Mouse (Mus musculus): Measurements from ENCODE around the gene 4930505A04Rik. TPM values are rescaled to one million over a fixed set of nuclear protein-coding genes. Genes with fewer than 3 reads are reported as not detected.

The 4930505A04Rik gene
- polyA plus RNA-seq (2014; fragmentation: Nextera tagmentation; extraction: Ambion mirVana) = 0.53 TPM in 1 of 2 replicates, not detected in the other

DNA sequence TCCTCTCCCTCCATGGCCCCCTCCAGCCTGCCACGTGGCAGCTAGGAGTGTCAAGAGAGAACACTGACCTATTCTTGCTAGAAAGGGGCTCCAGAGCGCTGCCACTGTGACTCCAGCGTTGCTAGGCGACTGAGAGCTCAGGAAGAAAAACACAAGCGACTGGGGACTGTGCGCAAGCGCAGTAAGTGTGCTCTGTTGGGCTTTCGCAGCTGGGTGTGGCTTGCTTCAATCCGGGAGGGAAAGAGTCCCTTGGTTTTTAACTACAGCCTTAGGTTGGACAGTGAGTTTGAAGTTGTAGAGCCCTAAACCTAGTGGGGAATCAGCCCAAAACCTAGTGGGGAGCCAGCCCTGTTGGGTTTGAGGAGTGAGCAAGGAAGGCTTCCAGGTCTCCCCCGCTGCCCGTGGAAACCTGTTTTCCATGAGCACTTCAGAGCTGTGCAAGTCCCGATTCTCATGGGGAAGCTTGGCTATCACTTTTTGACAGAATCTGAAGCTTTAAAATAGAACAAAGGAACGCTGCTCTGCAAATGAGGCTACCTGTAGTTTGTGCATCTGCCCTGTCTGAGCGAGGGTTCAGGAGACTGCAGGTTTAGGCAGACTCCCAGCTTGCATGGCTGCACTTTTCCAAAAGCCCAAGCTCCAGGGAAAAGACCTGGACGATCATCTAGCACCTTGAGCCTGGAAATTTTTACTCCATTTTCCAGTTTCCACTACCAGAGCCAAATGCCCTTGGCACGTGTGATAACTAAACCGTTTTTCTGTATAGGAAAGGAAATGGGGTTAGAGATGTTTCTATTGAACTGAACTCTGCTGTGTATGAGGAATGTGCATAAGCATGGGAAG is at the start of gene 4930505A04Rik:
TSS of gene 4930505A04Rik (minus strand) at position 77 of the 843 bp plus-strand sequence.
- no peaks in the 10 kb centered on the region for H3K36me3 ChIP-seq (ENCODE audit: control insufficient read depth, insufficient read depth, low read length)
- DNase-seq (ENCODE audit: low spot score) (peak; percentile 92), ATAC-seq (ENCODE audit: insufficient read depth, low FRiP score, low TSS enrichment) (peak; percentile 93)
- peak within 1 kb of the TSS; percentile 57 for H3K9ac ChIP-seq (ENCODE audit: low read length)
- no peak within 1 kb of the TSS for H3K27ac ChIP-seq (ENCODE audit: low read depth, low read length)
- peak within 1 kb of the TSS; percentile 35 for H3K4me3 ChIP-seq (ENCODE audit: low read depth, low read length)
- WGBS = 11% methylated on average over 17 of the region's 17 CpGs
- H3K27me3 ChIP-seq (ENCODE audit: control insufficient read depth, insufficient read depth, low read length) = no peaks in the 10 kb centered on the region
- no peaks in the 10 kb centered on the region for H3K9me3 ChIP-seq (ENCODE audit: control insufficient read depth, low read length)
- peak within 1 kb of the TSS; percentile 55 for H3K4me2 ChIP-seq (ENCODE audit: low read depth)
- no peaks in the 10 kb centered on the region for H3K4me1 ChIP-seq (ENCODE audit: control insufficient read depth, insufficient read depth, low read length)

DNA sequence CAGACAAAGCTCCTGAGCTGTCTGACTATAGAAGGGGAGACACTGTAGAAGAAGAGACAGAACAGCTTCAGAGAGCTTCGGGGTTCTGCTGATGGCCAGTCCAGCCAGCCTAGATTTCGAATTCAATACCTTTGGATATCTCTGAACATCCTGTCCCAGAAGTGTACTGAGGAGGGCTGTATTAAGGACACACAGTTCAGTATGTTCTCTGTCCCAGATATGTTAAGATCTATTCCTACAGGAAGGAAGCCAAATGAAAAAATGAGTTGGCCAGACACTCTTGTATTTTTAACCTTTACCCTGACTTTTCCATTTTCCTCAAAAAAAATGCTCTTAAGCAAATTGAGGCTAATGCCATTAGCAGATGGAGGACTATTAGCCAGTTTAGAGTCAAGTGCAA is 45.5 kb upstream of the 4930505A04Rik start:
- Histone ChIP-seq H3K27ac (ENCODE audit: low read depth, low read length) (no peak overlapping the region), H3K4me3 (ENCODE audit: low read depth, low read length) (no peak overlapping the region), H3K9me3 (ENCODE audit: control insufficient read depth, low read length) (no peaks in the 10 kb centered on the region), H3K9ac (ENCODE audit: low read length) (no peak overlapping the region), H3K4me2 (ENCODE audit: low read depth) (no peak overlapping the region), H3K27me3 (ENCODE audit: control insufficient read depth, insufficient read depth, low read length) (no peaks in the 10 kb centered on the region), H3K4me1 (ENCODE audit: control insufficient read depth, insufficient read depth, low read length) (no peaks in the 10 kb centered on the region), H3K36me3 (ENCODE audit: control insufficient read depth, insufficient read depth, low read length) (no peaks in the 10 kb centered on the region)
- WGBS = 85% methylated on average over 2 of the region's 2 CpGs
- ATAC-seq (ENCODE audit: insufficient read depth, low FRiP score, low TSS enrichment) (no peak), DNase-seq (ENCODE audit: low spot score) (no peak)

DNA sequence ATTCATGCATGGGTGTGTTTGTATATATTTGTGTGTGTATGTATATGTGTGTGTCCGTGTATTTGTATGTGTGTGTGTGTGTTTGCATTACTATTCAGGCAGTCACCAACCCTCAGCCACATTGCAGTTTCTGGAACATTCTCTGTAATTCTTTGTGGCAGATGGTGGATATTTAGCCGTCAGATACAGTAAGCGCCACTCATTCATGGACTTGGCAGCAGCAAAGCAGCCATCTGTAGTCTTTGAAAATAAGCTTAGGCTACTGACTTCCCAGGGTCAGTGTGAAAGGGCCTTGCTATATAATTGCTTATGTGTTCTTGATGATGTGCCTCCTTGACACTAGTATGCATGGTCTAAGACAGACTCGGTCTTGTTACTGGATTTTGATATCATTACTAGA is 36.6 kb upstream of the 4930505A04Rik start:
- Histone ChIP-seq H3K36me3 (ENCODE audit: control insufficient read depth, insufficient read depth, low read length) (no peaks in the 10 kb centered on the region), H3K4me3 (ENCODE audit: low read depth, low read length) (no peak overlapping the region), H3K27ac (ENCODE audit: low read depth, low read length) (no peak overlapping the region), H3K4me1 (ENCODE audit: control insufficient read depth, insufficient read depth, low read length) (no peaks in the 10 kb centered on the region), H3K27me3 (ENCODE audit: control insufficient read depth, insufficient read depth, low read length) (no peaks in the 10 kb centered on the region), H3K9me3 (ENCODE audit: control insufficient read depth, low read length) (no peaks in the 10 kb centered on the region), H3K9ac (ENCODE audit: low read length) (no peak overlapping the region), H3K4me2 (ENCODE audit: low read depth) (no peak overlapping the region)
- ATAC-seq (ENCODE audit: insufficient read depth, low FRiP score, low TSS enrichment) = no peak
- WGBS = 87% methylated on average over 4 of the region's 4 CpGs
- no peak for DNase-seq (ENCODE audit: low spot score)

DNA sequence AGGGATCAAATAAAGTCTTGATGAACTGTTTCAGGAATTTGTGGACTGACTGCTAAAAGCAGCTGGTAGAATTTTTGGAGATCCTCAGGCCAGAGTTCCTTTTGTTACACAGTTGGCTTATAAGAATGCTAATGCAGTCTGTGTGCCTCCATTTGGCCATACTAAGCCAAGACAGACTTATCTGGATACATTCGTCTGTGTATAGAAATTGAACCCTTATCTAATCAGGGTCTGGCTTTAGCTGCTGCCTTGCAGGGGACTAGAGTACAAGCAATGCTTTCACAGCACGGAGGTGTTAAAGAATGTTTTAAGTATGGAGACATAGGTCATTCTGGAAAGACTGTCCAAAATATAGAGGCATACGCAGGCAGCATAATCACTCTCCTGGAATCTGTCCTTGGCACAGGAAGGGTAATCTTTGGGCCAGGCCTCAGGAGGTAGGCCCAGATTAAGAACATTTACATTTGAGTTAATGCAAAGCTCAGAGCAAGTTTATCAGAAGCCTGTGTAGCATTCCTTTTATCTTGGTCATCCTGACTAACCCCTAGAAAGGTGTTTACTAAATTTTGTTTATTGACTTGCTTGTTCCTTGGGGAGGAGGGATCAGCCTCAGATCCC is 27.2 kb upstream of the 4930505A04Rik start:
- H3K9me3 ChIP-seq (ENCODE audit: control insufficient read depth, low read length) = no peaks in the 10 kb centered on the region
- WGBS = 86% methylated on average over 3 of the region's 3 CpGs
- H3K27me3 ChIP-seq (ENCODE audit: control insufficient read depth, insufficient read depth, low read length) = no peaks in the 10 kb centered on the region
- H3K4me1 ChIP-seq (ENCODE audit: control insufficient read depth, insufficient read depth, low read length) = no peaks in the 10 kb centered on the region
- no peak for DNase-seq (ENCODE audit: low spot score)
- no peak overlapping the region for H3K9ac ChIP-seq (ENCODE audit: low read length)
- no peaks in the 10 kb centered on the region for H3K36me3 ChIP-seq (ENCODE audit: control insufficient read depth, insufficient read depth, low read length)
- H3K27ac ChIP-seq (ENCODE audit: low read depth, low read length) = no peak overlapping the region
- no peak overlapping the region for H3K4me2 ChIP-seq (ENCODE audit: low read depth)
- ATAC-seq (ENCODE audit: insufficient read depth, low FRiP score, low TSS enrichment) = no peak
- no peak overlapping the region for H3K4me3 ChIP-seq (ENCODE audit: low read depth, low read length)

DNA sequence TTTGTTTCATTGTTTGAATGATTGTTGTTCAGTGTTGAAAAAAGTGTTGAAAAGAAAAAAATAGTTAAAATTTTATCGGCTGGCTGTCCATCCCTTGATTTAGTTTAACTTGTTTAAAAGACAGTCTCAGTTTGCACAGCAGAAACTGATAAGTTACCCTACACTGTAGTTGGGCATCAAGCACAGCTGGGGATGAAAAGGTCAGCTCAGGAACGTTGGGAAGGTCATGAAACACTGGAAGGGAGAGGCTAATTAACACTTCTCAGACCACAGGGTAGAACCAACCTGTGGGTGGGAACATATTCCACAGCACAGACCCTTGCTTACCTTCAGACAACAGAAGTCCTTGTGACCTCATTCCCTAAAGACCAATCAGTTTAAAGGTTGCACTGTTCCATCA is 25.5 kb upstream of the 4930505A04Rik start:
- Histone ChIP-seq H3K27ac (ENCODE audit: low read depth, low read length) (no peak overlapping the region), H3K36me3 (ENCODE audit: control insufficient read depth, insufficient read depth, low read length) (no peaks in the 10 kb centered on the region), H3K27me3 (ENCODE audit: control insufficient read depth, insufficient read depth, low read length) (no peaks in the 10 kb centered on the region), H3K4me3 (ENCODE audit: low read depth, low read length) (no peak overlapping the region), H3K4me2 (ENCODE audit: low read depth) (no peak overlapping the region), H3K9me3 (ENCODE audit: control insufficient read depth, low read length) (no peaks in the 10 kb centered on the region), H3K9ac (ENCODE audit: low read length) (no peak overlapping the region), H3K4me1 (ENCODE audit: control insufficient read depth, insufficient read depth, low read length) (no peaks in the 10 kb centered on the region)
- 64% methylated on average over 2 of the region's 2 CpGs for WGBS
- no peak for ATAC-seq (ENCODE audit: insufficient read depth, low FRiP score, low TSS enrichment)
- DNase-seq (ENCODE audit: low spot score) = no peak

DNA sequence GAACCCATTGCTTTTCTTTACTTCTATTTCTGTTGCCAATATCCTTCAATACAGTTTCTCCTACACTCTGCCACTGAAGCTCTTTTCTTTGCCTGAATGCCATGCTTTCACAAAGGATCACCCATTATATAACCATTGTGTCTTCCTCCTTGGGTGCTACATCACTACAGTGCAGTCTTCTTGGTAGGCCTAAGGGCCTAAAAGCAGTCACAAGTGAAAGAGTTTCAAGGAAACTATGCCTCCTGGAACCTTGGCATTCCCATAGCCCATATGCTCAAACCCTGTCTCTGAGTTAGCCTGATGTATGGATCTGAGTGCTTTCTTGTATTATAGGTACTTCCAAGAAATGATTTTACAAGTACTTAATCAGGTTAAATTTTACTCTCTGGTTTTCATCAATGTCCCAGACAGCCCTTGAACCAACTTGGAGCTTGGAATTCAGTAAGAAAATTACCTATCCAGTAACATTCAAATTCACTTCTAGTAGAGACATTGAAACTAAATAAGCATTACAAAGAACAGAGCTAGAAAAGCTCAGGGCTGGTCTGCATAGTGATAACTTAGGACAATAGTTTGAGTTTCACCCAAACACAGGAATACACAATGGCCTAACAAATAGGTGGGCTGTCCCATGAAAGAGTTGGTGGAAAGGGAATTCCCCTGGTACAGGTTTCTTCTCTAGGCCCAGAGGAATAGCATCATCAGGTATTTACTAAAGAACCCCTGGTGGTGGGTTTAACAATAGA is 20.1 kb upstream of the 4930505A04Rik start:
- no peaks in the 10 kb centered on the region for H3K9me3 ChIP-seq (ENCODE audit: control insufficient read depth, low read length)
- H3K9ac ChIP-seq (ENCODE audit: low read length) = no peak overlapping the region
- DNase-seq (ENCODE audit: low spot score) (no peak), ATAC-seq (ENCODE audit: insufficient read depth, low FRiP score, low TSS enrichment) (no peak)
- H3K27ac ChIP-seq (ENCODE audit: low read depth, low read length) = no peak overlapping the region
- no peak overlapping the region for H3K4me2 ChIP-seq (ENCODE audit: low read depth)
- H3K36me3 ChIP-seq (ENCODE audit: control insufficient read depth, insufficient read depth, low read length) = no peaks in the 10 kb centered on the region
- no peaks in the 10 kb centered on the region for H3K27me3 ChIP-seq (ENCODE audit: control insufficient read depth, insufficient read depth, low read length)
- H3K4me3 ChIP-seq (ENCODE audit: low read depth, low read length) = no peak overlapping the region
- no peaks in the 10 kb centered on the region for H3K4me1 ChIP-seq (ENCODE audit: control insufficient read depth, insufficient read depth, low read length)

DNA sequence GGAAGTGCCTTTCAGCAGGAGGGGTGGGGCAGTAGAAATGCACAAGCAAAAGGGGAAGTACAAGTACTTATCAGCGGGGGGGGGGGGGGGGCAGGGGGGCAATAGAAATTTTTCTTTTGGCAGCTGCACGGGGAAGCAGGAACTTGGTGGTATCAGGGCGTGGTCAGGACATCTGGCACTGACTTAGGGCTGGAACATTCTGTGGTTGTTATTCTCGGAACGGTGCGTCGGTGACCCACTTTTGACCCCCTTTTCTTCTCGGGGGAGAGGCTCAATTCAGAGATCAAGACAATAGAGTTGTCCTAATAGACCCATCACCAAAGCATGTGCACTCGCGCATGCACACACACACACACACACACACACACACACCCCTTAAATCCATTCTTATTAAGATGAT is 16.6 kb upstream of the 4930505A04Rik start:
- WGBS = 74% methylated on average over 9 of the region's 10 CpGs
- no peak overlapping the region for H3K27ac ChIP-seq (ENCODE audit: low read depth, low read length)
- no peak overlapping the region for H3K9ac ChIP-seq (ENCODE audit: low read length)
- H3K4me3 ChIP-seq (ENCODE audit: low read depth, low read length) = no peak overlapping the region
- no peak for DNase-seq (ENCODE audit: low spot score)
- H3K4me1 ChIP-seq (ENCODE audit: control insufficient read depth, insufficient read depth, low read length) = no peaks in the 10 kb centered on the region
- H3K27me3 ChIP-seq (ENCODE audit: control insufficient read depth, insufficient read depth, low read length) = no peaks in the 10 kb centered on the region
- H3K4me2 ChIP-seq (ENCODE audit: low read depth) = no peak overlapping the region
- no peaks in the 10 kb centered on the region for H3K9me3 ChIP-seq (ENCODE audit: control insufficient read depth, low read length)
- H3K36me3 ChIP-seq (ENCODE audit: control insufficient read depth, insufficient read depth, low read length) = no peaks in the 10 kb centered on the region
- ATAC-seq (ENCODE audit: insufficient read depth, low FRiP score, low TSS enrichment) = no peak

DNA sequence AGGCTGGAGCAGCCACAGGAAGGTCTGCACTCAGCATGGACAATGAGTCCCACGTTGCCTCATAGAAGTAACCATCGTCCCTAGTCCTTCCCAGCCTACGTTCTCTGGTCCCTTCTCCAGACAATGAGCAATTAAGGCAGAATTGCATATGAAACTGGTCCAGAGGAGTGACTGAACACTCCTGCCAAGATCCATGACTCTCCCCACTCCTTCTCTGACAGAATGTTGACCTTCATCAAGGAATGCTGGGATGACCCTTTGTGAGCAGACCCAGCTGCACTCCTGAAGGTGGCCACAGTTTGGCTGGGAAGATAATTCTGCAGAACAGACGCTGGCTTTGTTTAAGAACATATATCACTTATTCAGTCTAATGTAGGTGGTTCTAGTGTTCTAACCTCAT is 11.7 kb upstream of the 4930505A04Rik start:
- H3K27ac ChIP-seq (ENCODE audit: low read depth, low read length) = no peak overlapping the region
- no peaks in the 10 kb centered on the region for H3K36me3 ChIP-seq (ENCODE audit: control insufficient read depth, insufficient read depth, low read length)
- no peak for ATAC-seq (ENCODE audit: insufficient read depth, low FRiP score, low TSS enrichment)
- no peaks in the 10 kb centered on the region for H3K27me3 ChIP-seq (ENCODE audit: control insufficient read depth, insufficient read depth, low read length)
- no peaks in the 10 kb centered on the region for H3K9me3 ChIP-seq (ENCODE audit: control insufficient read depth, low read length)
- H3K4me2 ChIP-seq (ENCODE audit: low read depth) = no peak overlapping the region
- H3K4me3 ChIP-seq (ENCODE audit: low read depth, low read length) = no peak overlapping the region
- no peak overlapping the region for H3K9ac ChIP-seq (ENCODE audit: low read length)
- no peak for DNase-seq (ENCODE audit: low spot score)
- WGBS = 80% methylated on average over 4 of the region's 4 CpGs
- no peaks in the 10 kb centered on the region for H3K4me1 ChIP-seq (ENCODE audit: control insufficient read depth, insufficient read depth, low read length)
